Mouse (Mus musculus): ENCODE measurements around the gene Gm20662. TPM values are rescaled to one million over a fixed set of nuclear protein-coding genes. Genes with fewer than 3 reads are reported as not detected.

Gm20662 gene
- polyA plus RNA-seq, 1 experiment from 2014 or later, result 0.75 TPM

GRCm38 (mm10) chr9:107984052-107984753 lies 11.9 kb upstream of the Gm20662 start:
- Histone ChIP-seq H3K4me1 (replicated peaks; ENCODE audit: control insufficient read depth, insufficient read depth, low read length) (peaks cover 40% of the 10 kb centered on the region), H3K36me3 (ENCODE audit: control insufficient read depth, insufficient read depth, low read length) (no peaks in the 10 kb centered on the region), H3K4me3 (ENCODE audit: low read length) (peak overlapping the region; percentile 74), H3K4me2 (ENCODE audit: low read depth, low read length) (peak overlapping the region; percentile 86), H3K27me3 (ENCODE audit: control insufficient read depth, insufficient read depth, low read depth, low read length) (no peaks in the 10 kb centered on the region), H3K27ac (ENCODE audit: low read length) (peak overlapping the region; percentile 100), H3K9me3 (ENCODE audit: control insufficient read depth, low read length) (no peaks in the 10 kb centered on the region), H3K9ac (ENCODE audit: low read length) (peak overlapping the region; percentile 82)
- no peak for ATAC-seq (ENCODE audit: low read depth)
- 29% methylated on average over 19 of the region's 19 CpGs for WGBS

GRCm38 (mm10) chr9:107984754-107985055 lies 11.4 kb upstream of the Gm20662 start:
- H3K9me3 ChIP-seq (ENCODE audit: control insufficient read depth, low read length), result no peaks in the 10 kb centered on the region
- H3K36me3 ChIP-seq (ENCODE audit: control insufficient read depth, insufficient read depth, low read length), result no peaks in the 10 kb centered on the region
- H3K4me3 ChIP-seq (ENCODE audit: low read length), result peak overlapping the region; percentile 74
- H3K27ac ChIP-seq (ENCODE audit: low read length), result peak overlapping the region; percentile 100
- ATAC-seq (ENCODE audit: low read depth), result no peak
- H3K27me3 ChIP-seq (ENCODE audit: control insufficient read depth, insufficient read depth, low read depth, low read length), result no peaks in the 10 kb centered on the region
- H3K4me1 ChIP-seq (replicated peaks; ENCODE audit: control insufficient read depth, insufficient read depth, low read length), result peaks cover 40% of the 10 kb centered on the region
- 39% methylated on average over 9 of the region's 9 CpGs for WGBS
- peak overlapping the region; percentile 86 for H3K4me2 ChIP-seq (ENCODE audit: low read depth, low read length)
- H3K9ac ChIP-seq (ENCODE audit: low read length), result peak overlapping the region; percentile 82

GRCm38 (mm10) chr9:107985131-107986119 lies 10.7 kb upstream of the Gm20662 start, which contains the start of gene Inka1:
TSS of gene Inka1 (minus strand) at chr9:107985879.
- Histone ChIP-seq H3K4me2 (ENCODE audit: low read depth, low read length) (peak within 1 kb of the TSS; percentile 86), H3K36me3 (ENCODE audit: control insufficient read depth, insufficient read depth, low read length) (no peaks in the 10 kb centered on the region), H3K4me1 (replicated peaks; ENCODE audit: control insufficient read depth, insufficient read depth, low read length) (peaks cover 35% of the 10 kb centered on the region), H3K27ac (ENCODE audit: low read length) (peak within 1 kb of the TSS; percentile 100), H3K4me3 (ENCODE audit: low read length) (peak within 1 kb of the TSS; percentile 74), H3K27me3 (ENCODE audit: control insufficient read depth, insufficient read depth, low read depth, low read length) (no peaks in the 10 kb centered on the region), H3K9ac (ENCODE audit: low read length) (peak within 1 kb of the TSS; percentile 82), H3K9me3 (ENCODE audit: control insufficient read depth, low read length) (no peaks in the 10 kb centered on the region)
- ATAC-seq (ENCODE audit: low read depth), result peak; percentile 70
- under 1% methylated on average over 58 of the region's 58 CpGs for WGBS

- Histone ChIP-seq H3K4me3 (ENCODE audit: low read length) (peak overlapping the region; percentile 74), H3K4me2 (ENCODE audit: low read depth, low read length) (peak overlapping the region; percentile 86), H3K27me3 (ENCODE audit: control insufficient read depth, insufficient read depth, low read depth, low read length) (no peaks in the 10 kb centered on the region), H3K9ac (ENCODE audit: low read length) (peak overlapping the region; percentile 40), H3K9me3 (ENCODE audit: control insufficient read depth, low read length) (no peaks in the 10 kb centered on the region), H3K27ac (ENCODE audit: low read length) (peak overlapping the region; percentile 100), H3K4me1 (replicated peaks; ENCODE audit: control insufficient read depth, insufficient read depth, low read length) (peaks cover 25% of the 10 kb centered on the region), H3K36me3 (ENCODE audit: control insufficient read depth, insufficient read depth, low read length) (no peaks in the 10 kb centered on the region)
- ATAC-seq (ENCODE audit: low read depth), result peak; percentile 39
- 7% methylated on average over 18 of the region's 18 CpGs for WGBS
These were observed 9.8 kb upstream of the Gm20662 start for GRCm38 (mm10) chr9:107986376-107986775.

GRCm38 (mm10) chr9:107987950-107988349 lies 8.2 kb upstream of the Gm20662 start:
- Histone ChIP-seq H3K4me1 (replicated peaks; ENCODE audit: control insufficient read depth, insufficient read depth, low read length) (peaks cover 10% of the 10 kb centered on the region), H3K4me3 (ENCODE audit: low read length) (no peak overlapping the region), H3K9ac (ENCODE audit: low read length) (no peak overlapping the region), H3K27me3 (ENCODE audit: control insufficient read depth, insufficient read depth, low read depth, low read length) (no peaks in the 10 kb centered on the region), H3K27ac (ENCODE audit: low read length) (no peak overlapping the region), H3K4me2 (ENCODE audit: low read depth, low read length) (no peak overlapping the region), H3K36me3 (ENCODE audit: control insufficient read depth, insufficient read depth, low read length) (no peaks in the 10 kb centered on the region), H3K9me3 (ENCODE audit: control insufficient read depth, low read length) (no peaks in the 10 kb centered on the region)
- WGBS, result 58% methylated on average over 3 of the region's 3 CpGs
- no peak for ATAC-seq (ENCODE audit: low read depth)

GRCm38 (mm10) chr9:107992197-107992596 lies 4.0 kb upstream of the Gm20662 start, which contains the start of gene Cdhr4:
TSS of gene Cdhr4 (plus strand) at chr9:107992497.
- 68% methylated on average over 2 of the region's 2 CpGs for WGBS
- no peak within 1 kb of the TSS for H3K27ac ChIP-seq (ENCODE audit: low read length)
- H3K4me3 ChIP-seq (ENCODE audit: low read length), result no peak within 1 kb of the TSS
- H3K27me3 ChIP-seq (ENCODE audit: control insufficient read depth, insufficient read depth, low read depth, low read length), result no peaks in the 10 kb centered on the region
- H3K9ac ChIP-seq (ENCODE audit: low read length), result no peak within 1 kb of the TSS
- H3K9me3 ChIP-seq (ENCODE audit: control insufficient read depth, low read length), result no peaks in the 10 kb centered on the region
- no peak for ATAC-seq (ENCODE audit: low read depth)
- H3K4me2 ChIP-seq (ENCODE audit: low read depth, low read length), result no peak within 1 kb of the TSS
- no peaks in the 10 kb centered on the region for H3K36me3 ChIP-seq (ENCODE audit: control insufficient read depth, insufficient read depth, low read length)
- H3K4me1 ChIP-seq (replicated peaks; ENCODE audit: control insufficient read depth, insufficient read depth, low read length), result no peaks in the 10 kb centered on the region

- WGBS, result 88% methylated on average over 11 of the region's 11 CpGs
- H3K9me3 ChIP-seq (ENCODE audit: control insufficient read depth, low read length), result no peaks in the 10 kb centered on the region
- ATAC-seq (ENCODE audit: low read depth), result no peak
- no peak overlapping the region for H3K27ac ChIP-seq (ENCODE audit: low read length)
- H3K4me3 ChIP-seq (ENCODE audit: low read length), result no peak overlapping the region
- no peaks in the 10 kb centered on the region for H3K27me3 ChIP-seq (ENCODE audit: control insufficient read depth, insufficient read depth, low read depth, low read length)
- H3K36me3 ChIP-seq (ENCODE audit: control insufficient read depth, insufficient read depth, low read length), result no peaks in the 10 kb centered on the region
- H3K4me1 ChIP-seq (replicated peaks; ENCODE audit: control insufficient read depth, insufficient read depth, low read length), result no peaks in the 10 kb centered on the region
- H3K4me2 ChIP-seq (ENCODE audit: low read depth, low read length), result no peak overlapping the region
- H3K9ac ChIP-seq (ENCODE audit: low read length), result no peak overlapping the region
These were observed 3.1 kb upstream of the Gm20662 start for GRCm38 (mm10) chr9:107993013-107993412.

GRCm38 (mm10) chr9:107994464-107994863 lies 1.7 kb upstream of the Gm20662 start:
- Histone ChIP-seq H3K4me1 (replicated peaks; ENCODE audit: control insufficient read depth, insufficient read depth, low read length) (no peaks in the 10 kb centered on the region), H3K9ac (ENCODE audit: low read length) (no peak overlapping the region), H3K9me3 (ENCODE audit: control insufficient read depth, low read length) (no peaks in the 10 kb centered on the region), H3K27me3 (ENCODE audit: control insufficient read depth, insufficient read depth, low read depth, low read length) (no peaks in the 10 kb centered on the region), H3K27ac (ENCODE audit: low read length) (no peak overlapping the region), H3K4me3 (ENCODE audit: low read length) (no peak overlapping the region), H3K36me3 (ENCODE audit: control insufficient read depth, insufficient read depth, low read length) (no peaks in the 10 kb centered on the region), H3K4me2 (ENCODE audit: low read depth, low read length) (no peak overlapping the region)
- 38% methylated on average over 2 of the region's 2 CpGs for WGBS
- ATAC-seq (ENCODE audit: low read depth), result no peak

GRCm38 (mm10) chr9:107995513-107995912 lies 636 bp upstream of the Gm20662 start:
- no peaks in the 10 kb centered on the region for H3K27me3 ChIP-seq (ENCODE audit: control insufficient read depth, insufficient read depth, low read depth, low read length)
- no peaks in the 10 kb centered on the region for H3K9me3 ChIP-seq (ENCODE audit: control insufficient read depth, low read length)
- no peak overlapping the region for H3K27ac ChIP-seq (ENCODE audit: low read length)
- H3K4me2 ChIP-seq (ENCODE audit: low read depth, low read length), result no peak overlapping the region
- H3K9ac ChIP-seq (ENCODE audit: low read length), result no peak overlapping the region
- H3K4me3 ChIP-seq (ENCODE audit: low read length), result no peak overlapping the region
- no peaks in the 10 kb centered on the region for H3K4me1 ChIP-seq (replicated peaks; ENCODE audit: control insufficient read depth, insufficient read depth, low read length)
- 93% methylated on average over 21 of the region's 21 CpGs for WGBS
- no peak for ATAC-seq (ENCODE audit: low read depth)
- no peaks in the 10 kb centered on the region for H3K36me3 ChIP-seq (ENCODE audit: control insufficient read depth, insufficient read depth, low read length)

Data from lung, embryonic 16.5 days (tissue).